Mouse (Mus musculus) cortical plate, adult 2 months (tissue): Measurements from ENCODE around the gene Slc38a10.

ENCODE experiments used
- CTCF ChIP-seq: fragments of 200-500 bp; IDR thresholded peaks from 2 replicates; pipeline ENCODE4 v1.5.1; 2011; ENCODE audit warnings: mild to moderate bottlenecking, control low read depth, low read length; ENCODE audit not compliant: insufficient read depth; ENCODE audit errors: extremely low read depth
- POLR2A ChIP-seq: fragments of 200-500 bp; IDR thresholded peaks from 2 replicates; pipeline ENCODE4 v1.6.1; 2011; ENCODE audit warnings: mild to moderate bottlenecking, low read length, control low read depth; ENCODE audit not compliant: insufficient read depth; ENCODE audit errors: extremely low read depth

DNA sequence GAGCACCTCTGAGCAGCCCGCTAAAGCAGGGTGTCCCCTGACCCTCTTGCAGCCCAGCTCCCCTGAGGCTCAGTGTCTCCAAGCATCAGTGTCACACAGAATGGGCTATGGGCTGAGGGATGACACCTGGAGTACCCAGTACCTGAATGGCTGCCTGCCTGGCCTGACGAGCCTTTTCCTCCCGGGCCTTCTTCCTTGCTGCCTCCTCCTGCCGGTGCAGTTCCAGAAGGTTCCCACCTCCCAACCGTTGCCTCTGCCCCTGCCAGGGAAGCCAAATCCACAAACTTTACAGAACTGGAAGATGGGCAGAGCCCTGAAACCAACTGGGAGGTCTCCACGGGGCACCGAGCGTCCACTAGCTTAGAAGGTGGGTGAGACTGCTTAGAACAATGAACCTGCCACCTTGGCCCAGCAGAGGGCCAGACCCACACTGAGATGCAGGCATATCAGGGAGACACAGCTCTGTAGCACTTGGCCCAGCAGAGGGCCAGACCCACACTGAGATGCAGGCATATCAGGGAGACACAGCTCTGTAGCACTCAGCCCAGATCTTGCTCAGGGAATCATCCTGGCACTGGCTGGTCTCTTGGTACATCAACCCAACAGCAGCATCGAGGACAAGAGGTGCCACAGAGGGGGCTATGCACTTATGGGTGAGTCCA, 78.0 kb downstream of the Slc38a10 start:
- TF ChIP-seq POLR2A (no peak), CTCF (no peak)
